Mouse (Mus musculus): ENCODE results near the gene Pmepa1. TPM values are rescaled to one million over a fixed set of nuclear protein-coding genes. Genes with fewer than 3 reads are reported as not detected.

Pmepa1 gene
- polyA plus RNA-seq, 1 experiment from 2014 or later: 9.0 TPM

- TF ChIP-seq CTCF (IDR thresholded peaks at IDR 0.05; ENCODE audit: low read depth): no peak
- H3K27ac ChIP-seq (ENCODE audit: low read depth): no peak overlapping the region
- H3K4me3 ChIP-seq (ENCODE audit: low read depth, low read length): no peak overlapping the region
- DNase-seq (peak; percentile 42), ATAC-seq (ENCODE audit: insufficient read depth) (peak; percentile 66; the same call in 1 of the 2 replicates)
- WGBS: 43% methylated on average over 9 of the region's 11 CpGs
- no peaks in the 10 kb centered on the region for H3K9me3 ChIP-seq (ENCODE audit: low read depth, low read length)
- no peak overlapping the region for H3K9ac ChIP-seq
- peak overlapping the region; percentile 47; the same call in 1 of the 2 replicates for H3K4me2 ChIP-seq
- peaks cover 10% of the 10 kb centered on the region for H3K4me1 ChIP-seq (ENCODE audit: insufficient read depth)
- no peaks in the 10 kb centered on the region for H3K36me3 ChIP-seq (ENCODE audit: insufficient read depth)
- no peaks in the 10 kb centered on the region for H3K27me3 ChIP-seq (ENCODE audit: insufficient read depth, low read length)
Measured at GRCm38 (mm10) chr2:173306734-173307525, 30.6 kb upstream of the Pmepa1 start.

DNA sequence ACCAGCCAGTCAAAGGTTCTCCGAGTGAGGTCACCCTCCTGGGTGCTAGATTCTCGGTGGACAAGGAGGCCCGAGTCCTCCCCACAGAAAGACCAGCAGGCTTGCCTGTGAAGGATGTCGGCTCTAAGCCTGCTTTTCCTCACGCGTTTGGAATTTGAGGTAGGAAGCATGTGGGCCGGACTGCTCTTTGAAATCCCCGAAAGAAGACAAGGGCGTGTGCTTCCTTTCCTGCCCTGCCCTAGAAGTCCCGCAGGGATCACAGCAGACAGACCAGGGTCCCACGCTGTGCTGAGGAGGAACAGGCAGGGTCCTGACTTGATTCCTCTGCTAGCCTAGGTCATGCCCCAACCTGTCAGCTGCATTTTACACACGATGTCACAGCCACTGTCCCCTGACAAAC is 28.7 kb upstream of the Pmepa1 start:
- ATAC-seq (ENCODE audit: insufficient read depth) (no peak), DNase-seq (no peak)
- Histone ChIP-seq H3K9ac (no peak overlapping the region; the same call in 1 of the 2 replicates), H3K27ac (ENCODE audit: low read depth) (no peak overlapping the region), H3K4me2 (no peak overlapping the region), H3K36me3 (ENCODE audit: insufficient read depth) (no peaks in the 10 kb centered on the region), H3K4me3 (ENCODE audit: low read depth, low read length) (no peak overlapping the region), H3K27me3 (ENCODE audit: insufficient read depth, low read length) (no peaks in the 10 kb centered on the region), H3K9me3 (ENCODE audit: low read depth, low read length) (no peaks in the 10 kb centered on the region), H3K4me1 (ENCODE audit: insufficient read depth) (peaks cover 10% of the 10 kb centered on the region)
- 25% methylated on average over 12 of the region's 12 CpGs for WGBS
- no peak for TF ChIP-seq CTCF (IDR thresholded peaks at IDR 0.05; ENCODE audit: low read depth)

DNA sequence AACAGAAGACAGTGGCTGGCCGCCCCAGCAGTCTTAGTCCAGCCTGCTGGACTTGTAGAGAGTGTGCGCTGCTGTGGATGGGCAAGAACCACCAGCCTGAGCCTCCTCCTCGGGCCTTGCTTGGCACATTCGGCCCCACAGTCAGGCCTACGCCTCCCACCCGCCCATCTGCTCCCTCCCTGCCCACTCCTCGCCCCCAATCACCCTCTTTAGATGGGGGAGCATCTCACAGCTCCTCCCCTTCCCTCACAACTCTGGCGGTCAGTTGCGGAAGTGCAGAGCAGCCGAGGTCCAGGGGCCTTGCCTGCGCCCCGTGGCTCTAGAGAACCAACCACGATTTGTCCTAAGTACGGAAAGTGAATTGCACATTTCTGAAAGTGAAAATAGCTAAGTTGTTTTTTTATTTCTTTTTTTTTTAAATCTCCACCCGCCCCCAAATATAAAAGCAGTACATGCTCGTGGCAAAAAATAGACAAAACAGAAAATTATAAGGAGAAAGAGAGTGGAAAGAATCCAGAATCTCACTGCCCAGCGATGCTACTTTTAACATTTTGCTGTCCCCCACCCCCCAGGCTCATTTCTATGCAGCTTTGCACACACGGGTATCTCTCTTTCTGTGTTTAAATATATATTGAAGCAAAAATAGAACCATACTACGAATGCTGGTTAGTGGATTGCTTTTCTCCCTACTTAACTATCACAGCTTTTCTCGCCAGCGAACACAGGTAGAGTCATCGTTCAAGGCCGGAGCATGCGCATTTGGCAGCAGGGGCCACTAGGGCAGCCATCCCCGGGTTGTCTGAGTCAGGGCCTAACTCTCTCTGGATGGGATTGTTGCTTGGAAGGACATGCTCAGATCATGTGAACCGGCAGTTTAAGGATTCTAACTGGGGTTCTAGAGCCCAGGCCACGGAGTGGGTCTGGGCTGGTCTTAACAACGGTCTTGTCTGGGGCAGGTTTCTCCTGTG is 24.6 kb upstream of the Pmepa1 start:
- H3K36me3 ChIP-seq (ENCODE audit: insufficient read depth): no peaks in the 10 kb centered on the region
- DNase-seq (peak; percentile 56), ATAC-seq (ENCODE audit: insufficient read depth) (no peak)
- no peak overlapping the region for H3K9ac ChIP-seq
- TF ChIP-seq CTCF (IDR thresholded peaks at IDR 0.05; ENCODE audit: low read depth): peak; percentile 68
- no peak overlapping the region for H3K4me2 ChIP-seq
- H3K27me3 ChIP-seq (ENCODE audit: insufficient read depth, low read length): no peaks in the 10 kb centered on the region
- peaks cover 6% of the 10 kb centered on the region; the same call in 1 of the 2 replicates for H3K9me3 ChIP-seq (ENCODE audit: low read depth, low read length)
- no peaks in the 10 kb centered on the region for H3K4me1 ChIP-seq (ENCODE audit: insufficient read depth)
- WGBS: 64% methylated on average over 28 of the region's 28 CpGs
- H3K27ac ChIP-seq (ENCODE audit: low read depth): no peak overlapping the region
- no peak overlapping the region for H3K4me3 ChIP-seq (ENCODE audit: low read depth, low read length)

- DNase-seq (no peak), ATAC-seq (ENCODE audit: insufficient read depth) (no peak)
- Histone ChIP-seq H3K4me3 (ENCODE audit: low read depth, low read length) (no peak overlapping the region), H3K4me1 (ENCODE audit: insufficient read depth) (no peaks in the 10 kb centered on the region), H3K9me3 (ENCODE audit: low read depth, low read length) (peaks cover 6% of the 10 kb centered on the region; the same call in 1 of the 2 replicates), H3K27me3 (ENCODE audit: insufficient read depth, low read length) (no peaks in the 10 kb centered on the region), H3K36me3 (ENCODE audit: insufficient read depth) (no peaks in the 10 kb centered on the region), H3K4me2 (no peak overlapping the region), H3K9ac (no peak overlapping the region), H3K27ac (ENCODE audit: low read depth) (no peak overlapping the region)
- TF ChIP-seq CTCF (IDR thresholded peaks at IDR 0.05; ENCODE audit: low read depth): no peak
- 72% methylated on average over 9 of the region's 9 CpGs for WGBS
Measured at GRCm38 (mm10) chr2:173296408-173296807, 20.1 kb upstream of the Pmepa1 start.

GRCm38 (mm10) chr2:173293042-173293441 is 16.7 kb upstream of the Pmepa1 start:
- Histone ChIP-seq H3K9me3 (ENCODE audit: low read depth, low read length) (no peaks in the 10 kb centered on the region), H3K27ac (ENCODE audit: low read depth) (no peak overlapping the region), H3K4me2 (no peak overlapping the region), H3K36me3 (ENCODE audit: insufficient read depth) (no peaks in the 10 kb centered on the region), H3K4me3 (ENCODE audit: low read depth, low read length) (no peak overlapping the region), H3K9ac (no peak overlapping the region), H3K4me1 (ENCODE audit: insufficient read depth) (no peaks in the 10 kb centered on the region), H3K27me3 (ENCODE audit: insufficient read depth, low read length) (no peaks in the 10 kb centered on the region)
- no peak for ATAC-seq (ENCODE audit: insufficient read depth)
- WGBS: 60% methylated on average over 6 of the region's 6 CpGs
- TF ChIP-seq CTCF (IDR thresholded peaks at IDR 0.05; ENCODE audit: low read depth): no peak
- no peak for DNase-seq

GRCm38 (mm10) chr2:173292551-173292950 is 16.2 kb upstream of the Pmepa1 start:
- Histone ChIP-seq H3K4me1 (ENCODE audit: insufficient read depth) (no peaks in the 10 kb centered on the region), H3K27me3 (ENCODE audit: insufficient read depth, low read length) (no peaks in the 10 kb centered on the region), H3K4me2 (no peak overlapping the region), H3K36me3 (ENCODE audit: insufficient read depth) (no peaks in the 10 kb centered on the region), H3K27ac (ENCODE audit: low read depth) (no peak overlapping the region), H3K9me3 (ENCODE audit: low read depth, low read length) (no peaks in the 10 kb centered on the region), H3K4me3 (ENCODE audit: low read depth, low read length) (no peak overlapping the region), H3K9ac (no peak overlapping the region)
- ATAC-seq (ENCODE audit: insufficient read depth) (no peak), DNase-seq (no peak)
- WGBS: 84% methylated on average over 2 of the region's 2 CpGs
- TF ChIP-seq CTCF (IDR thresholded peaks at IDR 0.05; ENCODE audit: low read depth): no peak

GRCm38 (mm10) chr2:173290981-173291380 is 14.6 kb upstream of the Pmepa1 start:
- no peak overlapping the region for H3K4me2 ChIP-seq
- no peaks in the 10 kb centered on the region for H3K4me1 ChIP-seq (ENCODE audit: insufficient read depth)
- no peaks in the 10 kb centered on the region for H3K27me3 ChIP-seq (ENCODE audit: insufficient read depth, low read length)
- no peak for TF ChIP-seq CTCF (IDR thresholded peaks at IDR 0.05; ENCODE audit: low read depth)
- H3K4me3 ChIP-seq (ENCODE audit: low read depth, low read length): no peak overlapping the region
- no peak for DNase-seq
- no peaks in the 10 kb centered on the region for H3K36me3 ChIP-seq (ENCODE audit: insufficient read depth)
- no peak overlapping the region for H3K27ac ChIP-seq (ENCODE audit: low read depth)
- 93% methylated on average over 11 of the region's 11 CpGs for WGBS
- H3K9me3 ChIP-seq (ENCODE audit: low read depth, low read length): no peaks in the 10 kb centered on the region
- no peak for ATAC-seq (ENCODE audit: insufficient read depth)
- no peak overlapping the region for H3K9ac ChIP-seq
